Mouse (Mus musculus) stomach, adult 2 months (tissue): Measurements from ENCODE around the gene Ndufa11. TPM values are rescaled to one million over a fixed set of nuclear protein-coding genes. Genes with fewer than 3 reads are reported as not detected.

Experiments used
- polyA plus RNA-seq: library from polyadenylated mRNA; depleted of rRNA; stranded (reverse); fragments of >200 nt; gene quantifications from 2 replicates; pipeline ENCODE4 v1.2.3, GENCODE M21; 2012; rRNA removed

Gene Ndufa11
- polyA plus RNA-seq: 612 and 926 TPM in 2 replicates

GRCm38 (mm10) chr17:56717363-56718058, at the start of gene Ndufa11, which contains the start of gene Vmac:
Gene Ndufa11, plus strand, starts transcription at chr17:56717767.
Gene Vmac, minus strand, starts transcription at chr17:56718022.

GRCm38 (mm10) chr17:56672941-56673646, 44.5 kb upstream of the Ndufa11 start, which contains the start of gene Ranbp3:
Gene Ranbp3, plus strand, starts transcription at chr17:56673294.

GRCm38 (mm10) chr17:56757416-56758123, 40.0 kb downstream of the Ndufa11 start, which contains the start of gene Nrtn:
Gene Nrtn, minus strand, starts transcription at chr17:56757530.

GRCm38 (mm10) chr17:56764474-56765354, 47.1 kb downstream of the Ndufa11 start, which contains the start of gene Dus3l:
Gene Dus3l, plus strand, starts transcription at chr17:56764757.

GRCm38 (mm10) chr17:56769950-56770349, 52.4 kb downstream of the Ndufa11 start, which contains the start of gene Prr22:
Gene Prr22, plus strand, starts transcription at chr17:56770250.

Other genes with a start within 250 kb of the Ndufa11 start
- gene Ptprs, start 241.3 kb upstream of the Ndufa11 start, polyA plus RNA-seq: 51.4 and 69.9 TPM in 2 replicates
- not detected in 2 replicates for gene Znrf4, start 205.3 kb upstream of the Ndufa11 start, polyA plus RNA-seq
- gene Gm20219, start 163.4 kb upstream of the Ndufa11 start, polyA plus RNA-seq: 18.8 and 19.0 TPM in 2 replicates
- 39.6 and 58.7 TPM in 2 replicates for gene Safb2, start 133.2 kb upstream of the Ndufa11 start, polyA plus RNA-seq
- gene Safb, start 132.9 kb upstream of the Ndufa11 start, polyA plus RNA-seq: 42.0 and 56.8 TPM in 2 replicates
- gene 2410015M20Rik, start 108.0 kb upstream of the Ndufa11 start, polyA plus RNA-seq: 65.1 and 76.9 TPM in 2 replicates
- gene Rpl36, start 104.4 kb upstream of the Ndufa11 start, polyA plus RNA-seq: 923 and 1,272 TPM in 2 replicates
- 30.8 and 35.7 TPM in 2 replicates for gene Lonp1, start 90.9 kb upstream of the Ndufa11 start, polyA plus RNA-seq
- gene Catsperd, start 89.6 kb upstream of the Ndufa11 start, polyA plus RNA-seq: 0.05 and 0.08 TPM in 2 replicates
- 41.3 and 41.5 TPM in 2 replicates for gene Ranbp3, start 44.5 kb upstream of the Ndufa11 start, polyA plus RNA-seq
- gene Vmac, start 255 bp downstream of the Ndufa11 start, polyA plus RNA-seq: 12.7 and 17.2 TPM in 2 replicates
- 61.1 and 186 TPM in 2 replicates for gene Nrtn, start 39.8 kb downstream of the Ndufa11 start, polyA plus RNA-seq
- 42.5 and 43.8 TPM in 2 replicates for gene Dus3l, start 47.0 kb downstream of the Ndufa11 start, polyA plus RNA-seq
- 2.9 and 3.5 TPM in 2 replicates for gene Prr22, start 52.5 kb downstream of the Ndufa11 start, polyA plus RNA-seq
- gene Rfx2, start 113.2 kb downstream of the Ndufa11 start, polyA plus RNA-seq: 10.5 and 10.9 TPM in 2 replicates
- gene Acsbg2, start 156.7 kb downstream of the Ndufa11 start, polyA plus RNA-seq: not detected in 2 replicates
- 0.18 and 0.25 TPM in 2 replicates for gene 1700061G19Rik, start 157.7 kb downstream of the Ndufa11 start, polyA plus RNA-seq
- 24.1 and 27.8 TPM in 2 replicates for gene Mllt1, start 217.6 kb downstream of the Ndufa11 start, polyA plus RNA-seq